Mouse (Mus musculus) gonadal fat pad, adult 2 months (tissue): Measurements from ENCODE around the gene Rpl41. TPM values are rescaled to one million over a fixed set of nuclear protein-coding genes. Genes with fewer than 3 reads are reported as not detected.
"Not testable (repeated sequence)": the region's sequence is repeated elsewhere in the genome, so short reads cannot be mapped to it uniquely, and the experiment has no call there.

Experiments
- DNase-seq: peaks from one replicate; pipeline ENCODE4 v3.0.0-alpha.2; 2012; ENCODE audit warnings: low read depth
- polyA plus RNA-seq: library from polyadenylated mRNA; depleted of rRNA; stranded (reverse); fragments of >200 nt; gene quantifications from 2 replicates; pipeline ENCODE4 v1.2.3, GENCODE M21; 2012

The Rpl41 gene
- polyA plus RNA-seq, 1 experiment: 2,438 TPM

GRCm38 (mm10) chr10:128524732-128525662 lies 24.1 kb downstream of the Rpl41 start:
- no peak for DNase-seq

DNA sequence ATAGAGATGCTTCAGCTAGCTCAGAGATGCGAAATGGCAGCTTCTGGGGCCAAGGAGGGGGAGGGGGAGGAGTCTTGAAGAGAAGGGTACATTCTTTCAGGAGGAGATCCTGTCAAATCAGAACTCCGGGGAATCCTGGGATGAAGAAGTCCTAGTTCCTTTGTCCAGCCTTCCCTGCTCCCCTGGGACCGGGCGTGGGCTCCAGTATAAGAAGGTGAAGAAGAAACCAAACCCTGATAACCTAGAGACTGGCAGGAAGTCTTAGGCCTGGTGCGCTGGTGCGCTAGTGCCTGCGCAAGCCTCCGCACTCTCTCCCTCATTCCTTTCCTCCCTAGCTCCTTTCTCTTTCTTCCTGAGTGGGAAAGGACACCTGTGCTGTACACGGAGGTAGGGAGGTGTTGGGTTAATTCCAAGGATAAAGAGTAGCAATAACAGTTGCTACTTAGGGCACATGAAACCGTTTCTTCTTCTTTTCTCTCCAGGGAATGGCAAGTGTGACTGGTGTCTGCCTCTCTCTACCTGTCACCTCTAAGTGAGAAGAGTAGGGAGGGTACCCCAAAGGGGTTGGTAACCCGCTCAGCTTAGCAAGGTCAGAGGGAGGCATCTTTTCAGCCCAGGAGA lies 24.9 kb downstream of the Rpl41 start:
- no peak for DNase-seq

- DNase-seq: no peak
These were observed 26.8 kb downstream of the Rpl41 start for GRCm38 (mm10) chr10:128522351-128522750.

DNA sequence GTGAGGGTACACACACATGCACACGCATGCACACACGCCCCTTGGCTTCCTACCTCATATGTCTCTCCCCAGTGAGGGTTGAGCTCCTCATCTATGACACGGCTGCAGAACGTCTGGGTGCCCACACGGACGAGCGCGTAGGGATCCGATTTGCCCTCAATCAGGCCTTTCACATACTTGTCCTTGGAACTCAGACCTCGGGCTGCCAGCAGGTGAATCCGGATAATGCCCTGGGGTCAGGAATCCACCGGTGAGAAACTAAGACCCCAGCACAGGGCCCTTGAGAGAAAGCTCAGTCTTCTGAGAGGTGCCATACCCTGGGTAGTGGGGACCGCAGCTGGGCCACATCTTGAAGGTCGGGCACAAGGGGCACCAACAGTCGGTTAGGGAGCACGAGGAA lies 28.5 kb downstream of the Rpl41 start:
- DNase-seq: no peak

DNA sequence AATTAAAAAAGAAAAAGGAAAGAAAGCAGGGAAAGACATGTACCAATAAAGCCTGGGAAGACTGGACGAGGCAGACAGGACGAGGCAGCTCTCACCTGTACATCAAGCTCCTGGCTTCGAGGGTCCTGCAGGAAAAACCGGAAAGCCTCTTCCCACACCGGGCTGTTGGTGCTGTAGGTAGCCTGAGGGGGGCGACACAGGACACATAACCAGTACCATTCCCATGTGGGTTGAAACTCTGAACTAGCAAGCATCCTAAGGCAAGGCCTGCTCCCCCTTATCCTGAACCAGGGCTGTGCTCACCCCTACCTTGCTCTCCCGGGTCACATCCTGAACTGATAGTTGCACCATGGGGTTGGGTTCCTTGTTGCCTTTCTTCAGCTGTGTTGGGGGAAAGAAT lies 30.3 kb downstream of the Rpl41 start:
- no peak for DNase-seq

DNA sequence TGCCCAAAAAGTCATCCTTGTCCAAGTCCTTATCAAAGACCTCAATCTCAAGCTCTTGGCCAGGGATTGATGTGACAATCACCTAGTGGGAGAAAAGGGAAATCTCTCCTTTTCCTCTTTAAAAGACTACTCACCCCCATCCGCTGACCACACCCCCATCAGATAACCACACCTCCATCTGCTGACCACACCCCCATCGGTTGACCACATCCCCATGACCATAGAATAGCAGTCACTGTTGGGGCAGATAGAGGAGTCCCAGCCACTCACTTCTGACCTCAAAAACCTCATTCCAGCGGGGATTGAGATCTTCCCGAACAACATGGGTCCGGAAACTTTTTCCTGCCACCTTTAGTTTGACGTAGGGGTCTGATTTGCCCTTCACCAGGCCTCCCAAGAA lies 32.4 kb downstream of the Rpl41 start:
- DNase-seq: no peak

DNA sequence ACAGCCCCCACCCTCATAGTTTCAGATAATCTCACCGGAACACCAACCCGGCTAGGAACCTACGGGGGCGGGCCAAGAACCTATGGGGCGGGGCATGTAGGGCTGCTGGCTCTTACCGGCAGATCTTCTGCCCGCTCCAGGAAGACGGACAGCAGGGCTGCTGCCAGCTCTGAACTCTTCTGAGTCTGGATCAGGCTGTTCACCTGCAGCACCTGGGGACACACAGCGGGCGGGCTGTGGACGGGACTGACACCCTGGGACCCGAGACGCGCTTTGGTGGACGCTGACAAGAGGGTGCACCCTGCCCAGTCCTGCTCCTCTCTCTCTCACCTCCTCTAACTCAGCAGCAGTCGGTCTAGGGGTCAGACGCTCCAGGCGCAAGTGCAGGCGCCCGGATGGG lies 33.1 kb downstream of the Rpl41 start:
- no peak for DNase-seq

DNA sequence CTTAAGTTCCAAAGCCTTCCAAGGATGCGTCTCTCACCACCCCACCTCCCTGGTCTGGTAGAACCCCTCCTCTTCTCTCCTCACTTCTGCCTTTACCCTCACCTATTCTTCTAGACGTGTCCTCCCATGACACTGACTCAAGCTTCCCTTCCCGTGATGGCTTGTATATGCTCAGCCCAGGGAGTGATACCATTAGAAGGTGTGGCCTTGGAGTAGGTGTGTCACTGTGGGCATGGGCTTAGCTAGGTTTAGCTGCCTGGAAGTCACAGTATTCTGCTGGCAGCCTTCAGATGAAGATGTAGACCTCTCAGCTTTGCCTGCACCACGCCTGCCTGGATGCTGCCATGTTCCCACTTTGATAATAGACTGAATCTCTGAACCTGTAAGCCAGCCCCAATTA lies 34.1 kb downstream of the Rpl41 start:
- DNase-seq: no peak

DNA sequence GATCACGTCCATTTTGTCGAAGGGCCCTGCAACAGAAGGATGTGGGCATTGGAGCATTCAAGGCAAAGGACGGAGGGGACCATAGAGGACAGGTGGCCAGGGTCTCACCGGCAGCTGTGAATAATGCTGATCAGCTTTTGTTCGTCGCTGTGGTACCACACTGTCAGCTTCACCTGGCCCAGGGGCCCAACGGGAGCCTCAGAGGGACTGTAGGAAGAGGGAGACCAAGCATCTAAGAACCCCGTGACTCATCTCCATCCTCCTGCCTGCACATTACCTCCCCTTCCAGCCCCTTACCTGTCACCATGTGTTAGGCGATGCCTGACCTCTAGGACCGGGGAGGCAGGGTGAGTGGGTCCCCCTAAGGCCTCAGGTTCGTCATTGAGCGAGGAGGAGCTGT lies 37.3 kb downstream of the Rpl41 start:
- no peak for DNase-seq

DNA sequence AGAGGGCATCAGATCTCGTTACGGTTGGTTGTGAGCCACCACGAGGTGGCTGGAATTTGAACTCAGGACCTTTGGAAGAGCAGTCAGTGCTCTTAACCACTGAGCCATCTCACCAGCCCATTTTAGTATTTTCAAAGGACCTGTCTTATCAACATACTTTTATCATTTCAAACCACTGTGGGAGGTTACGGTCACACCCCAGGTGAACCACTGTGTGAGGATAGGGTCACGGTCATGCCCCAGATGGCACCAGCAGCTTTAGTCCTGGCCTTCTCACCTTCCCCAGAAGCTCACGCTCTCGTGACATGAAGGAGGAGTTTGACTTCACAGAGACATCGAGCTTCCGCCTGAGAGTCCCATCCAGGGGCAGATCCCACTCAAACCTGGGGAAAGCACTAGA lies 37.9 kb downstream of the Rpl41 start:
- DNase-seq: no peak

- no peak for DNase-seq
These were observed 38.8 kb downstream of the Rpl41 start for GRCm38 (mm10) chr10:128510301-128510700.

DNA sequence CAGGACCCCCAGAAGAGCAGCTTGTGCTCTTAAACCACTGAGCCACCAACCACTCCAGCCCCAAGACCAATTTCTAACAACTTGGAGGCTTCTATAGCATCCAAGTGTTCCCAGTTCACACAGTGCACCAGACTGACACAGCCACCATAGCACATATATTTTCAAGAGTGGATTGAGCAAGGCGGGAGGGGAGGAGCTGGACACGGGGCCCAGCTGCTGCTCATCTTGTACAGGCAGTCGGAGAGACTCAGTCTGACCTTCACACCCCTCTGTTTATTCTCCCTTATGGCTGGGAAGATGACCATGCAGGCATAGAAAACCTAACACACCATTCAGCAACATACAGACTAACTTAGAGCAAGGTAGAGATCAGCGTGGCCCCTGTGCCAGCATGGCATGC lies 39.3 kb downstream of the Rpl41 start:
- no peak for DNase-seq

DNA sequence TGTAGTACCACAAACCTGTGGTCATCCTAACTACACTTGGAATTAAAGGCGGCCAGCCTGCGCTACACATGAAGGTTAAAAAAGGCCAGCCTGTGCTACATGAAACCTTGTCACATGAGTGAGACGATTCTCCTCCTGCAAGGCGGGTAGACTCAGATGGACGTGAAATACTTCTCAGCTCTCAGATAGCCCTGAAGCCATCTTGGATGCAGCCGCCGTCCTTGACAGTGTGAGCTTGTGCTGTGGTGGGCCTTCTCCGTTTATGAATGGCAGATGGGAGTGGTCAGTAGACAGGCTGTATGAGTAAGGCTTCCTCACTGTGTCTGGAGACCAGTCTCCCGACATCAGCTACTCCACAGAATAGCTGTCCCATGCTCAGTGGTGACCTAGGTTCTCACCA lies 39.9 kb downstream of the Rpl41 start:
- no peak for DNase-seq

DNA sequence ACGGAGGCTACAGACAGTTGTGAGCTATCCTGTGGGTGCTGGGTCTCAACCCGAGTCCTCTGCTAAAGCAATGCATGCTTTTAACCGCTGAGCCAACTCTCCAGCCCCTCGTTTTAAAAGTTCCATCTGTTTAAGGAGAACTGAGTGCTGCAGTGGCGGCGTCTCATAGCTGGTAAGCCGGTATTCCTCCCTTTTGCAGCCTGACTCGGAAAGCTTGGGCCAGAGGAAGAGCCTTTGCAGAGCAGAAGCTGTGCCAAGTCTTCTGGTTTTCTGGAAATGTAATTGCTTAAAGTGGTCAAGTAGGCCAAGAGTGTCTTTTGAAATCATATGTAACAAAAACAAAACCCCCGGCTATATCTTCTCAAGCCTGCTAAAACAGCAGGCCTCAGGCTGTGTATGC lies 40.8 kb downstream of the Rpl41 start:
- DNase-seq: no peak

- DNase-seq: no peak
These were observed 43.1 kb downstream of the Rpl41 start for GRCm38 (mm10) chr10:128505974-128506373.

DNA sequence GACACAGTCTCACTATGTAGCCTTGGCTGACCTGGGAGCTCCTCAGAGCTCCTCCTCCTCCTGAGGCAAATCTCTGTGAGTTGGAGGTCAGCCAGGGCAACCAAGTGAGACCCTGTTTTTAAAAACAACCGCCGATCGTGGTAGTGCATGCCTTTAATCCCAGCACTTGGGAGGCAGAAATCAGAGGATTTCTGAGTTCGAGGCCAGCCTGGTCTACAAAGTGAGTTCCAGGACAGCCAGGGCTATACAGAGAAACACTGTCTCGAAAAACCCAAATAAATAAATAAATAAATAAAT lies 43.8 kb downstream of the Rpl41 start:
- not testable (repeated sequence) for DNase-seq

GRCm38 (mm10) chr10:128504641-128505370 lies 44.3 kb downstream of the Rpl41 start:
- no peak for DNase-seq

DNA sequence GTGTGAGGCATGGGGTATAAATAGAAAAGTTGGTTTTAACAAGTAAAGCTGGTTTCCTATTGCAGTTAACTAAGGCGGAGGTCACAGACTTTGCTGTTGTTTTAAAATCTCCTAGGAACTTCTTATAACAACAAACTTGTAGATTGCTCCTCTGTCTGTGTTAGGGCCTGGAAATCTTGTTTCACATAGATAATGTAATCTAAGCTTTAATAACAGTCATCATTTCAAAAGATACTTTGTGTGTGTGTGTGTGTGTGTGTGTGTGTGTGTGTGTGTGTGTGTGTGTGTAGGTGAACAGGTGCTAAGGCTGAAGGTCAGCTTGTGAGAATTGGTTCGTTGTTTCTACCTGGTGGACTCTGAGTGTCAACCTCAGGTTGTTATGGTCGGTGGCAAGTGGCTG lies 45.1 kb downstream of the Rpl41 start:
- DNase-seq: no peak

GRCm38 (mm10) chr10:128503532-128503931 lies 45.6 kb downstream of the Rpl41 start:
- no peak for DNase-seq

DNA sequence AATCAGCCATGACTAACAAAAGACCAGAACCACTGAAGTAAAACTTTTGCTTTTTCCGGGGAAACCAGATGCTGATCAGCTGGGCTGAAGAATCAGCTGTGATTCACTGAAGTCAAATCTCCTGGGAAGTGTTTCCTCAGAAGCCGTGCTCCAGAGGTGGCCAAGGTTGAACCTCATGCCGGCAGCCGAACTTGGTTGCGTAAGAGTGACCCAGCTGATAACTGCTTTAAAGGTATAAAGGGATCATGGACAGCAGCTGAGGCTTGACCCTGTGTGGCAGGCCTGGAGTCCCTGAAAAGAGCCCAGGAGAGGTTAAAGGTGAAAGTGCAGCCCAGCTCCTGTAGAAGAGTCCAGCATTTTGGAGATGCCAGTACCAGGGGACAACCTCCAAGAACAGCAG lies 46.8 kb downstream of the Rpl41 start:
- no peak for DNase-seq

- DNase-seq: no peak
These were observed 49.9 kb downstream of the Rpl41 start for GRCm38 (mm10) chr10:128499116-128499671.

DNA sequence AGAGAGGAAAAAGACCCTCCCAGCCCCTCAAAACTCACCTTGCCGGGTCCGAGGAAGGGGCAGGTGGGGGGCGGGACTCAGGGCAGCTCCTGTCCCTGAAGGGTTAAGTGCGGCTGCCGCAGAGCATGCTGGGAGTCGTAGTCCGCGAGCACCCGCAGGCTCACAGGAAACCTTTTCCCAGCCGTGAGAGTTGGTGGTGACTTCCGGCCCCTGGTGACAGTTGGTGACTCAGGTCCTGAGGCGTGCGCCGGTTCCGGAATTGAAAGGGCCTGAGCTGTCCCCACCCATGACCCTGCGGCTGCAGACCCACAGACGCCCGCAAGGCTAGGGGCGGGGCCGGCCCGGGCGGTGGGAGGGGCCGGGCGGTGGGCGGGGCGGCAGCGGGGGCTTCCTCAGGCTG lies 50.5 kb downstream of the Rpl41 start, which contains the start of gene Myl6b:
TSS of gene Myl6b (minus strand) at position 96 of the 400 bp plus-strand sequence.
- no peak for DNase-seq
